Comparison of ENCODE assay signal across 10 mouse cellular contexts in genomic region chr3:28558328-28558871, GRCm38 (mm10).
A peak's percentile ranks its signal among the peaks of the same experiment; 100 is the strongest.
DNase-seq lines count a peak whose midpoint lies in the region; ATAC-seq and TF ChIP-seq lines count a peak whose summit lies in the region.
"Had no signal": no experiment of that assay in that cellular context is flagged by ENCODE, and none has a peak within 500 bp of the region (broad histone marks: within the 10 kb centered on the region; RNA-seq: fewer than 3 reads in every experiment).

No protein-coding gene starts in this region.

- intact Hi-C loops in heart, adult 2 months (cut with DNase I): no loop called here

- H3K27ac ChIP-seq in heart, embryonic 15.5 days: no peak overlapping the region
- H3K27ac ChIP-seq in heart, adult 2 months: no peak overlapping the region
- H3K27ac ChIP-seq in limb, embryonic 13.5 days: no peak overlapping the region
- H3K27ac ChIP-seq: embryonic facial prominence, embryonic 12.5 days had no signal

- TF ChIP-seq EP300 in heart, adult 2 months (IDR thresholded peaks at IDR 0.05; ENCODE audit: insufficient read depth, low read depth, low read length): no peak

- WGBS in heart, embryonic 15.5 days: 27% methylated on average over 4 of the region's 4 CpGs
- WGBS in heart, adult 2 months: 30% methylated on average over 4 of the region's 4 CpGs
- WGBS in limb, embryonic 13.5 days: 30% methylated on average over 4 of the region's 4 CpGs

- no peak for DNase-seq in heart, adult 2 months
- DNase-seq in frontal cortex, postnatal 36 days (ENCODE audit: low spot score in 2 of 2): peak; percentile 75 to 85
- peak; percentile 86 for DNase-seq in telencephalon, adult 2 months (ENCODE audit: low read depth, low spot score)
- DNase-seq in kidney, adult 11 months: no peak
- DNase-seq in ovary, postnatal 10 days (ENCODE audit: low spot score): no peak

- no peaks in the 10 kb centered on the region for H3K79me2 ChIP-seq in heart, adult 2 months (replicated peaks; ENCODE audit: control insufficient read depth, insufficient read depth, low read length)

- H3K9me3 ChIP-seq in heart, embryonic 15.5 days (replicated peaks): no peaks in the 10 kb centered on the region
- H3K9me3 ChIP-seq in limb, embryonic 13.5 days: no peaks in the 10 kb centered on the region
- H3K9me3 ChIP-seq: embryonic facial prominence, embryonic 12.5 days had no signal

- H3K4me1 ChIP-seq in heart, embryonic 15.5 days (replicated peaks): peaks cover 30% of the 10 kb centered on the region
- peaks cover 5% of the 10 kb centered on the region for H3K4me1 ChIP-seq in heart, adult 2 months (ENCODE audit: control insufficient read depth, insufficient read depth, low read length)
- H3K4me1 ChIP-seq in limb, embryonic 13.5 days: peaks cover 10% of the 10 kb centered on the region
- H3K4me1 ChIP-seq: embryonic facial prominence, embryonic 12.5 days had no signal

- no peak overlapping the region for H3K4me3 ChIP-seq in heart, embryonic 15.5 days
- H3K4me3 ChIP-seq in heart, adult 2 months: no peak overlapping the region
- no peak overlapping the region for H3K4me3 ChIP-seq in limb, embryonic 13.5 days
- H3K4me3 ChIP-seq: embryonic facial prominence, embryonic 12.5 days had no signal

- no peak for TF ChIP-seq POLR2A in heart, adult 2 months (IDR thresholded peaks at IDR 0.05; ENCODE audit: insufficient read depth, low read depth, low read length)

- H3K36me3 ChIP-seq in heart, embryonic 15.5 days: no peaks in the 10 kb centered on the region
- H3K36me3 ChIP-seq in heart, adult 2 months (ENCODE audit: control insufficient read depth, insufficient read depth, low read length): no peaks in the 10 kb centered on the region
- H3K36me3 ChIP-seq in limb, embryonic 13.5 days: no peaks in the 10 kb centered on the region
- H3K36me3 ChIP-seq: embryonic facial prominence, embryonic 12.5 days had no signal

- ATAC-seq in heart, embryonic 15.5 days (replicated peaks; ENCODE audit: insufficient number of reproducible peaks, insufficient read depth, low FRiP score, low read depth): peak; percentile 33; the same call in 1 of the 2 replicates
- peak; percentile 18; the same call in 1 of the 2 replicates for ATAC-seq in cerebellum, adult (ENCODE audit: insufficient number of reproducible peaks, low FRiP score, low TSS enrichment)
- ATAC-seq in limb, embryonic 13.5 days (ENCODE audit: low FRiP score, low read depth): 0 out of 2 replicates have a peak, but pooled peaks have one; percentile 45

- H3K27me3 ChIP-seq in heart, embryonic 15.5 days: peaks cover 8% of the 10 kb centered on the region; the same call in 1 of the 2 replicates
- no peaks in the 10 kb centered on the region for H3K27me3 ChIP-seq in heart, adult 2 months (ENCODE audit: control insufficient read depth, insufficient read depth, low read length)
- H3K27me3 ChIP-seq in limb, embryonic 13.5 days: no peaks in the 10 kb centered on the region; the same call in 1 of the 2 replicates
- H3K27me3 ChIP-seq: CH12.LX; embryonic facial prominence, embryonic 12.5 days had no signal

- no peak for TF ChIP-seq CTCF in heart, adult 2 months (IDR thresholded peaks at IDR 0.05)

- no peak overlapping the region for H3K4me2 ChIP-seq in heart, embryonic 15.5 days
- H3K4me2 ChIP-seq in limb, embryonic 13.5 days (replicated peaks): no peak overlapping the region
- H3K4me2 ChIP-seq: embryonic facial prominence, embryonic 12.5 days had no signal

- no peak overlapping the region for H3K9ac ChIP-seq in heart, embryonic 15.5 days
- H3K9ac ChIP-seq in heart, adult 2 months (ENCODE audit: low read depth, low read length): no peak overlapping the region
- H3K9ac ChIP-seq in limb, embryonic 13.5 days: no peak overlapping the region
- H3K9ac ChIP-seq: embryonic facial prominence, embryonic 12.5 days had no signal

Comparison
In these comparisons a context has a peak if more than half of its experiments do, and no peak if none do; other contexts are left out.
1. DNase-seq: peak in frontal cortex, postnatal 36 days (2 of 2) and telencephalon, adult 2 months (single experiment); none in heart, adult 2 months (0 of 2), kidney, adult 11 months (single experiment) and ovary, postnatal 10 days (single experiment).
2. Peak in every context shown above with its lines, with median percentiles within 50 percentile points of each other: ATAC-seq.